Mouse (Mus musculus) left cerebral cortex, postnatal 25 days (tissue): ENCODE data around the gene 5530401A14Rik. TPM values are rescaled to one million over a fixed set of nuclear protein-coding genes. Genes with fewer than 3 reads are reported as not detected.
A peak's percentile ranks its signal among the peaks of the same experiment; 100 is the strongest.

Experiments used
- DNase-seq, 2 experiments: peaks; one replicate each; pipeline ENCODE4 v3.0.0; 2022; ENCODE audit warnings: low spot score in 2 of 2, mixed read lengths in 1 of 2
- intact Hi-C: fragments of 180-260 bp; cut with DNase I; formaldehyde crosslinking; loops from one replicate; pipeline ENCODE4 v1.15.1; 2025
- total RNA-seq, 2 experiments: library from RNA; stranded (reverse); gene quantifications; 2 replicates each; pipeline ENCODE4 v1.2.3; 2021

5530401A14Rik gene
- under 1 TPM; 0.09 TPM for total RNA-seq

- peak; percentile 37 to 42 for DNase-seq
Measured at GRCm38 (mm10) chr11:81860250-81860972, at the start of gene 5530401A14Rik. Gene 5530401A14Rik (plus strand): TSS chr11:81860673.

GRCm38 (mm10) chr11:81814816-81815215 lies 45.7 kb upstream of the 5530401A14Rik start:
- peak; percentile 50 to 83 for DNase-seq
- intact Hi-C loops, result no loop called here

More at GRCm38 (mm10) chr11:81860250-81860972, at the start of gene 5530401A14Rik:
- intact Hi-C loops, result no loop called here

- intact Hi-C loops, result no loop called here
- no peak for DNase-seq
Measured at GRCm38 (mm10) chr11:81816531-81816930, 43.9 kb upstream of the 5530401A14Rik start.

- intact Hi-C loops, result no loop called here
- no peak for DNase-seq
Measured at GRCm38 (mm10) chr11:81832381-81832780, 28.1 kb upstream of the 5530401A14Rik start.

GRCm38 (mm10) chr11:81838426-81838825 lies 22.0 kb upstream of the 5530401A14Rik start:
- no peak for DNase-seq
- intact Hi-C loops, result no loop called here

- DNase-seq, result no peak
- intact Hi-C loops, result no loop called here
Measured at GRCm38 (mm10) chr11:81841001-81841400, 19.5 kb upstream of the 5530401A14Rik start.

- DNase-seq, result no peak
- intact Hi-C loops, result no loop called here
Measured at GRCm38 (mm10) chr11:81845010-81845685, 15.3 kb upstream of the 5530401A14Rik start.

- DNase-seq, result no peak
- intact Hi-C loops, result no loop called here
Measured at GRCm38 (mm10) chr11:81845686-81846036, 14.8 kb upstream of the 5530401A14Rik start.

- DNase-seq, result no peak
- intact Hi-C loops, result no loop called here
Measured at GRCm38 (mm10) chr11:81847773-81848490, 12.5 kb upstream of the 5530401A14Rik start.

GRCm38 (mm10) chr11:81865661-81866382 lies 5.3 kb downstream of the 5530401A14Rik start:
- intact Hi-C loops, result no loop called here
- DNase-seq, result peak; percentile 22 to 62

GRCm38 (mm10) chr11:81871506-81872213 lies 11.2 kb downstream of the 5530401A14Rik start:
- intact Hi-C loops, result no loop called here

GRCm38 (mm10) chr11:81896511-81896910 lies 36.0 kb downstream of the 5530401A14Rik start:
- intact Hi-C loops, result no loop called here
- DNase-seq, result no peak

More at GRCm38 (mm10) chr11:81871506-81872213, 11.2 kb downstream of the 5530401A14Rik start:
- DNase-seq, result no peak

GRCm38 (mm10) chr11:81897547-81898354 lies 37.3 kb downstream of the 5530401A14Rik start:
- DNase-seq, result peak; percentile 43 to 46
- intact Hi-C loops, result no loop called here

- DNase-seq, result no peak
- intact Hi-C loops, result no loop called here
Measured at GRCm38 (mm10) chr11:81902318-81902717, 41.8 kb downstream of the 5530401A14Rik start.

GRCm38 (mm10) chr11:81908760-81909159 lies 48.3 kb downstream of the 5530401A14Rik start:
- no peak for DNase-seq
- intact Hi-C loops, result no loop called here

- DNase-seq, result no peak
- intact Hi-C loops, result no loop called here
Measured at GRCm38 (mm10) chr11:81909397-81909894, 49.0 kb downstream of the 5530401A14Rik start.

GRCm38 (mm10) chr11:81913071-81913470 lies 52.6 kb downstream of the 5530401A14Rik start:
- intact Hi-C loops, result no loop called here
- DNase-seq, result no peak

GRCm38 (mm10) chr11:81915501-81915900 lies 55.0 kb downstream of the 5530401A14Rik start:
- intact Hi-C loops, result no loop called here
- no peak for DNase-seq
